Mouse (Mus musculus) forelimb bud, embryonic 11.5 days (tissue): ENCODE results near the gene Fhl3.
"Not testable (repeated sequence)": the region's sequence is repeated elsewhere in the genome, so short reads cannot be mapped to it uniquely, and the experiment has no call there.

ENCODE experiments used
- DNase-seq: peaks from one replicate; pipeline ENCODE4 v3.0.0-alpha.2; 2012; ENCODE audit warnings: low read depth, low spot score

Fhl3 gene

GRCm38 (mm10) chr4:124708518-124709477 lies 8.3 kb downstream of the Fhl3 start:
- DNase-seq = peak; percentile 94

- DNase-seq = peak; percentile 39
Measured at GRCm38 (mm10) chr4:124709961-124710446, 9.5 kb downstream of the Fhl3 start.

GRCm38 (mm10) chr4:124710776-124711291 lies 10.3 kb downstream of the Fhl3 start:
- peak; percentile 69 for DNase-seq

GRCm38 (mm10) chr4:124712618-124713017 lies 12.1 kb downstream of the Fhl3 start:
- no peak for DNase-seq

- DNase-seq = not testable (repeated sequence)
Measured at GRCm38 (mm10) chr4:124713850-124714249, 13.3 kb downstream of the Fhl3 start.

- peak; percentile 97 for DNase-seq
Measured at GRCm38 (mm10) chr4:124714545-124715481, 14.3 kb downstream of the Fhl3 start, which contains the start of gene Sf3a3. Gene Sf3a3 (plus strand): TSS chr4:124714776.

- DNase-seq = no peak
Measured at GRCm38 (mm10) chr4:124719101-124719500, 18.6 kb downstream of the Fhl3 start.

GRCm38 (mm10) chr4:124726121-124726520 lies 25.6 kb downstream of the Fhl3 start:
- no peak for DNase-seq

- DNase-seq = no peak
Measured at GRCm38 (mm10) chr4:124736952-124737351, 36.5 kb downstream of the Fhl3 start.

- no peak for DNase-seq
Measured at GRCm38 (mm10) chr4:124737486-124737885, 37.0 kb downstream of the Fhl3 start.

GRCm38 (mm10) chr4:124738013-124738412 lies 37.5 kb downstream of the Fhl3 start:
- DNase-seq = no peak

GRCm38 (mm10) chr4:124738783-124739182 lies 38.3 kb downstream of the Fhl3 start:
- DNase-seq = no peak

- DNase-seq = peak; percentile 53
Measured at GRCm38 (mm10) chr4:124741376-124742343, 41.2 kb downstream of the Fhl3 start, which contains the start of gene Inpp5b. Gene Inpp5b (plus strand): TSS chr4:124741850.

- DNase-seq = no peak
Measured at GRCm38 (mm10) chr4:124742839-124743238, 42.3 kb downstream of the Fhl3 start.

GRCm38 (mm10) chr4:124746577-124746976 lies 46.1 kb downstream of the Fhl3 start:
- no peak for DNase-seq

- DNase-seq = no peak
Measured at GRCm38 (mm10) chr4:124747851-124748250, 47.4 kb downstream of the Fhl3 start.

GRCm38 (mm10) chr4:124751300-124752250 lies 51.1 kb downstream of the Fhl3 start:
- DNase-seq = peak; percentile 97

GRCm38 (mm10) chr4:124752281-124753199 lies 52.0 kb downstream of the Fhl3 start:
- DNase-seq = no peak
